8 mouse cellular contexts compared by ENCODE assay signal in the genomic region with DNA sequence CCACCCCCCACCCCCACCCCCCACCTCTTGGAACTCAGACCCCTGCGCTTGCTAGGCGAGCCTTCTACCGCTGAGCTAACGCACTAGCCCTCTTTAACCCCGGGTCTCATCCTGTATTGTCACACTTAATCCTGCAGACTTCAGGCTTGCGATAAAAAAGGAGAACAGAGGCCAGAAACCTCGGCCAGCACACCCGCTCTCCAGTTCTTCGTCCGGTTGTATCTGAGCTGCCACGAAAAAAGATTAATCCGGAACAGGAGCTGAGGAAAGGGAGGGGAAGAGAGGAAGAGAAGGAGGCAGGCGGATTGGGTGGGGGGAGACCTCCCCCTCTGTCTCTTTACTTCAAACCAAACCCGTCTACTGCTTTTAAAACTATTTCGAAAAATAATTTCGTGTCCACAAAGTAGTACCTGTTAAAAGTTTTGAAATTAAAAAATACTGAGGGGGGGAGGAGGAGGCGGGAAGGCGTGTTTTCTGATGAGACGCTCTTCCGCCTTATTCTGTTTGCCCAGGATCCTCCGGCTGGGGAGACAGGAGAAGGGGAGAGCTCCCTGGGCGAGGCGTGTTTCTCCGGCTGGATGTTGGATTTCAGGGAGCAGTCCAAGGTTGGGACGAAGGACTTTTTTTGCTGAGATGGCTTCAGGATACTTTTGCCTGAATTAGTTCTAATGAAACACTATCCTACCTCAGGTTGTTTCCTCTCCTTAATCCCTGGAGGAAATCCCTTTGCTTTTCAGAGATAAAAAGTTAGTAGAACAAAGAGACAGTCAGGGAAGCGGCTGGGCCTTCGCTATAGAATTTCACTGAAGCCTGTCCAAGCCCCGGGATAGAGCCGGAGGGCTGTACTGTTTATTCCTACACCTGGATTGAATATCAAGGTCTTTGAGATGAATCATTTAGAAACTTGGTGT. TPM values are rescaled to one million over a fixed set of nuclear protein-coding genes. Genes with fewer than 3 reads are reported as not detected.
DNase-seq lines count a peak whose midpoint lies in the region; ATAC-seq lines count a peak whose summit lies in the region.

No protein-coding gene starts in this region.

- peak; percentile 26 to 43 for DNase-seq in cerebellum, postnatal 10 days
- DNase-seq in cerebellum, adult 9-10 months, result no peak
- peak; percentile 77 for DNase-seq in embryo, embryonic 10.5 days (ENCODE audit: low spot score)
- peak; percentile 54 to 67 for DNase-seq in kidney, postnatal 4 days
- DNase-seq in midbrain, embryonic 10.5 days (ENCODE audit: low spot score), result peak; percentile 60
- DNase-seq in left cerebral cortex, postnatal 36 days (ENCODE audit: low spot score in 2 of 2), result no peak
- DNase-seq in cerebellum, adult 11-12 months, result no peak

- H3K27ac ChIP-seq in heart, embryonic 16.5 days (ENCODE audit: low read length), result peak overlapping the region; percentile 85
- H3K27ac ChIP-seq in midbrain, embryonic 10.5 days (replicated peaks), result peak overlapping the region; percentile 85

- peaks cover 13% of the 10 kb centered on the region for H3K4me1 ChIP-seq in heart, embryonic 16.5 days (ENCODE audit: control insufficient read depth, insufficient read depth, low read length)
- H3K4me1 ChIP-seq in midbrain, embryonic 10.5 days, result peaks cover 47% of the 10 kb centered on the region

- H3K27me3 ChIP-seq in heart, embryonic 16.5 days (ENCODE audit: control insufficient read depth, insufficient read depth, low read length), result no peaks in the 10 kb centered on the region
- 0 out of 2 replicates have a peak, but pooled peaks cover 3% of the 10 kb centered on the region for H3K27me3 ChIP-seq in midbrain, embryonic 10.5 days (ENCODE audit: low read depth, poor library complexity, severe bottlenecking)

- 2% methylated on average over 29 of the region's 29 CpGs for WGBS in heart, embryonic 16.5 days
- under 1% methylated on average over 29 of the region's 29 CpGs for WGBS in midbrain, embryonic 10.5 days

- no peaks in the 10 kb centered on the region for H3K36me3 ChIP-seq in heart, embryonic 16.5 days (ENCODE audit: control insufficient read depth, insufficient read depth)
- H3K36me3 ChIP-seq in midbrain, embryonic 10.5 days, result peaks cover 1% of the 10 kb centered on the region; the same call in 1 of the 2 replicates

- peak overlapping the region; percentile 72 for H3K9ac ChIP-seq in heart, embryonic 16.5 days (ENCODE audit: low read length)

- H3K4me2 ChIP-seq in heart, embryonic 16.5 days (ENCODE audit: low read depth, low read length), result peak overlapping the region; percentile 65

- intact Hi-C loops in left cerebral cortex, postnatal 36 days (cut with DNase I), result no loop called here

- peak overlapping the region; percentile 41 for H3K4me3 ChIP-seq in heart, embryonic 16.5 days (ENCODE audit: low read length)
- H3K4me3 ChIP-seq in midbrain, embryonic 10.5 days, result peak overlapping the region; percentile 42

- peak; percentile 50 for ATAC-seq in heart, embryonic 16.5 days (replicated peaks; ENCODE audit: extremely low read depth, insufficient read depth, low FRiP score)

- no peaks in the 10 kb centered on the region for H3K9me3 ChIP-seq in heart, embryonic 16.5 days (replicated peaks; ENCODE audit: control insufficient read depth, low read length)
- H3K9me3 ChIP-seq in midbrain, embryonic 10.5 days (replicated peaks), result no peaks in the 10 kb centered on the region

RNA-seq across cellular contexts. Expression of a gene that starts 59.2 kb away (rescaled TPM):
- 39.4 and 40.7 TPM in 2 replicates for polyA plus RNA-seq in heart, embryonic 16.5 days (2015; fragmentation: Nextera tagmentation; extraction: Ambion mirVana)
- polyA plus RNA-seq in midbrain, embryonic 10.5 days (2016; fragmentation: Nextera tagmentation; extraction: Ambion mirVana), result 52.1 and 66.0 TPM in 2 replicates
- total RNA-seq in left cerebral cortex, postnatal 36 days (2021), result 100 to 1,000 TPM in 1 of 2 experiments, 10 to 100 TPM in 1; 72.3 to 107 TPM

Comparison
In these comparisons a context has a peak if more than half of its experiments do, and no peak if none do; other contexts are left out.
1. DNase-seq: peak in cerebellum, postnatal 10 days (2 of 2), embryo, embryonic 10.5 days (single experiment), kidney, postnatal 4 days (2 of 2) and midbrain, embryonic 10.5 days (single experiment); none in cerebellum, adult 9-10 months (single experiment), left cerebral cortex, postnatal 36 days (0 of 2) and cerebellum, adult 11-12 months (single experiment).